Mouse (Mus musculus) CH12.LX (cell line): Measurements from ENCODE around the gene Plxnb3.

Source experiments
- CTCF ChIP-seq, 2 experiments: IDR thresholded peaks in 1 of 2; conservative IDR thresholded peaks in 1 of 2; 2 replicates each; pipeline ENCODE4 v1.5.1; 2011 to 2012; ENCODE audit warnings: low read depth in 2 of 2, low read length in 2 of 2, improper control_type of control experiment in 1 of 2, inconsistent platforms in 1 of 2, mild to moderate bottlenecking in 1 of 2, moderate library complexity in 1 of 2
- EP300 ChIP-seq: IDR thresholded peaks from 2 replicates; pipeline ENCODE4 v1.6.1; 2011; ENCODE audit warnings: low read length, improper control_type of control experiment

DNA sequence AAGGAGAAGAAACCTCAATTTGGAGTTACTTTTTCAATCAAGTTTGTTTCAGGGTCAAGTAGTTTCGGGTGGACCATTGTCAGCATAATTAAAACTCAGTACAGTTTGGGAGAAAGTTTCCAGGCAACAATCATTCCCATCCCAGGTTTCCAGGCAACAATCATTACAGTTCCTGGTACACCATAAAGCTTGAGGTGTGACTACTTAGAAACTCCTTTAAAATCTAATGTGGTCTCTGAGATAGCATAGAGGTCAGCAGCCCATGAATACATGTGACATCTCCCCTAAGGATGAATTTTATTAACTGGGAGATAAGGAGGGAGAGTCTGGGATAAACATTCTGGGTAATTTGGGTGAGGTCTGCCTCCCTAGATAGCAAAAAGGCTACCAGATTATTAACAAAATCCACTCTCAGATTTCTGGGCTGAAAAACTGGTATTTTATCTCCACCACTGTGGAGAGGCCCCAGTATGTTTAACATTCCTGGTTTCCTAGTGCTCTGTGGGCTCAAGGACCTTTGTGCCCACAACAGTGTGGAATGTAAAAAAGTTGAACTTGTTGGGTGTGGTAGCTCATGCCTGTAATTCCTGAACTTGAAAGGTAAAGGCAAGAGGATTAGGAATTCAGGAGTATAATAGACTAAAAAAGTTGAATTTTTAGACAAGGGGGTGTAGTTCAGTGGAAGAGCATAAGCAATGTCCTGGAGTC lies 12.0 kb upstream of the Plxnb3 start:
- TF ChIP-seq CTCF (conservative IDR thresholded peaks at IDR 0.05 in 1 of 2, IDR thresholded peaks at IDR 0.05 in 1 of 2; ENCODE audit: low read depth in 2 of 2, low read length in 2 of 2) (no peak), EP300 (no peak)
